Mouse (Mus musculus) cortical plate, adult 2 months (tissue): Measurements from ENCODE around the gene Lmx1a.

Source experiments
- CTCF ChIP-seq: fragments of 200-500 bp; IDR thresholded peaks from 2 replicates; pipeline ENCODE4 v1.5.1; 2011; ENCODE audit warnings: mild to moderate bottlenecking, control low read depth, low read length; ENCODE audit not compliant: insufficient read depth; ENCODE audit errors: extremely low read depth
- POLR2A ChIP-seq: fragments of 200-500 bp; IDR thresholded peaks from 2 replicates; pipeline ENCODE4 v1.6.1; 2011; ENCODE audit warnings: mild to moderate bottlenecking, low read length, control low read depth; ENCODE audit not compliant: insufficient read depth; ENCODE audit errors: extremely low read depth

GRCm38 (mm10) chr1:167760307-167760706 is 71.3 kb downstream of the Lmx1a start:
- TF ChIP-seq POLR2A, result no peak
- TF ChIP-seq CTCF, result no peak
